Mouse (Mus musculus): ENCODE data around the gene Rabgap1l. TPM values are rescaled to one million over a fixed set of nuclear protein-coding genes. Genes with fewer than 3 reads are reported as not detected.

Gene Rabgap1l
- total RNA-seq, 1 experiment from 2014 or later: 136 TPM

DNA sequence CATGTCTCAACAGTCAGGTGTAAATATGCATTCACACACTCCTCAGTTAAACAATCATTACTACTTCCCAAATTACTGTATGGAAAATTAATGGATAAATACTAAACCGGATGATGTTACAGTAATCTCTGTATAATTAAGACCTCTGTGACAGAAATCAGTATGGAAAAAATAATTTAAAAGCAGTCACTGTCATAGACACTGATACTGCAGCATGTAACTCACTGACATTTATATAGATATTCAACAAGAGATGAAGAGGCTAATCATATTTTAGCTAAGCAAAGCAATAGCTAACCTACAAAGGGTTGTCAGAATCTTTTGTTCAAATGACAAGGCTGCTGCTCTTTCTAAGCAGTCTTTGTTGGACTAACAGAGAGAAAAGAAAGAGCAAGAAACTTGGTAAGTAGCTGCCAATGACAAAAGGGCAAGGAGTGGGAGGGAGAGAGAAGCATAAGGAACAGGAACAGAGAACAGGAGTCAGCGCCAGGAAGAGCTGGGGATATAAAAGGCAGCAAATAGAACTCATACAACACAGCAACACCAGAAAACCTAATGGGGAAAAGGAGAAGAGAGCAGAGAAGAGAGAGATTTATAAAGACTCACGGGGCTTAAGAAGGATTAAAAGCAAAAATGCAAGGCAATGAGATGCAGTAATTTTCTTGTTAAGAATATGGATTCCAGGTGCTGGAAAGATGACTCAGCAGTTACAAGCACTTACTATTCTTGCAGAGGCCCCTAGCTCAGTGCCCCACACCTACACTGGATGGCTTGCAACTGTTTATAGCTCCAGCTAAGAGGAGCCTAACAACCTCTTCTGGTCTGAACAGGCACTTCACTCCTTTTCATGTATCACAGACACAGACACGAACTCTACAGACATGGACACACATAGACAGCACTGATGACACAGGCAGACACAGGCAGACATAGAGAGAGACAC is 244.8 kb downstream of the Rabgap1l start:
- no peak for ATAC-seq (replicated peaks; ENCODE audit: insufficient number of reproducible peaks, low FRiP score, low TSS enrichment, poor library complexity, severe bottlenecking)

DNA sequence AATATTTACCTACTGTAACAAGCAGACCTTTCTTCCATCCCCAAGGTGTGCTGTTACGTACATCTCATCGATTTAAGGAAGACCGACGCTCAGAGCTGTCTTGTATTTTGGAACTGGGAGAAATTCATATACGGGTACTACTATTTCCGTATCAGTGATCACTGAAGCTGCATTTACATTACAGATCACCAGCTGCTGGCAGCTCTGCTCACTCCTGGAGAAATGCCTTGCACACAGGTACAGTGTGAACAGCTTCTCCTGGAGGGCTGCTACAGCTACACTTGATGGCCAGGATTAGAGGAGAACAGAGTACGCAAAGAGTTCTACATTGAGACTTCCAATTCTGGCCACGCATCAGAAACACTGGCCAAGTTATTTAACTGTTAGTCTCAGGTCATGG is 257.4 kb downstream of the Rabgap1l start:
- no peak for ATAC-seq (replicated peaks; ENCODE audit: insufficient number of reproducible peaks, low FRiP score, low TSS enrichment, poor library complexity, severe bottlenecking)

DNA sequence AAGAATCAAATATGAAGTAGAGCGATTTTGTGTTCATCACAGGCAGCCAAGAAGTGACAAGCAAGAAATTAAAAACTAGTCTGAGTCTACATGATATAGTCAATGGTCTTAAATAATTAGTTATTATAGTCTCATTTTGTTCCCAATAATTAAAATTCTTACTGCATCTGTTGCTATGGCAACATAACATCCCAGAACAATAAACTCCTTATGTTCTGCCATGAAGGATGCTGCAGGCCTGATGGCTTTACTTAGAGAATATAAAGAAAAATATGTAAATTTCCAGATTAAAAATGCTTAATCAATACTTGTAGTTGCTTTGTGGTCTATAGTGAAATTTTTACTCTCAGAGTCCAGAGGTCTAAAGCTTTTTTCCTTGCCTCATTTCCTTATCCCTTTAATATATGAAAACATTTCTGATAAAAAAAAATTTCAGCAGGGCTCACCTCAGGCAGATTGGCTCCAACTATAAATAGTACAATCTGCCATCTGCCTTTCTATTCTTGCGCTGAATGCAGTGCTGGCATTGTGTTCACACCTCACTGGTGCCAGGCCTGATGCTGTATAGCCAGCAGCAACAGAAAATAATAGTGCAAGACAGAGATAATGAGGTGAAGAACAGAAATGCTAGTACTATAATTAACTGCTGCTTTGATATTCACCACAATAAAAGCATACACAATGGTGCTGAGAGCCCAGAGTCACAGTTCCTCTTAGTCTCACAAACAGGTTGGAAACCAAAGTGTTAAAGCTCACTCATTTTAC is 258.3 kb downstream of the Rabgap1l start:
- no peak for ATAC-seq (replicated peaks; ENCODE audit: insufficient number of reproducible peaks, low FRiP score, low TSS enrichment, poor library complexity, severe bottlenecking)

DNA sequence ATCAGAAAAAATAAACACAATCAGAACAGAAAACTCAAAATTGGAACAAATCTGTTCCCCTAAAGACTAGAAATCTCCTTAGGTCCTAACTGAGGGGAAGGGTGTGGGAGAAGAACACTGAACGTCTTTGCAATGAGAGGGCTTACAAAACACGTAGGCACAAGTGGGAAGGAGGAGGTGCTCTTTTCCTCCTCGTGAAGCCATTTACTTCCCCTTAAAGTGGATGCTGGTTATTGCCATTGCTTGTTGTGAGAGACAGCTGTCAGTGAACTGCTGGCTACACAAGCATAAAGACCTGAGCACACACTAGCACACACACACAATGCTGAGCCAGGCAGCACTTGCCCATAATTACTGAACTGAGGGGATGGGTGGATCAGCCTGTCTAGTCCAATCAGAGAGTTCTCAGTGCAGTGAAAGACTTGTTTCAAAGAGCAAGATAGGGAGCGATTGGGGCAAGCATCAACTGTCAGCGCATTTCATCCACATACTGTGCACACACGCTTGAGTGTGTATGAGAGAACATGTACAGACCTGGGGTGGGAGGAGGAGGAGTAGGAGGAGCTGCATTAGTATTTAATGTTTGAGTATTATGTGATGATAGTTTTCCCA is 259.7 kb downstream of the Rabgap1l start:
- ATAC-seq (replicated peaks; ENCODE audit: insufficient number of reproducible peaks, low FRiP score, low TSS enrichment, poor library complexity, severe bottlenecking): no peak

DNA sequence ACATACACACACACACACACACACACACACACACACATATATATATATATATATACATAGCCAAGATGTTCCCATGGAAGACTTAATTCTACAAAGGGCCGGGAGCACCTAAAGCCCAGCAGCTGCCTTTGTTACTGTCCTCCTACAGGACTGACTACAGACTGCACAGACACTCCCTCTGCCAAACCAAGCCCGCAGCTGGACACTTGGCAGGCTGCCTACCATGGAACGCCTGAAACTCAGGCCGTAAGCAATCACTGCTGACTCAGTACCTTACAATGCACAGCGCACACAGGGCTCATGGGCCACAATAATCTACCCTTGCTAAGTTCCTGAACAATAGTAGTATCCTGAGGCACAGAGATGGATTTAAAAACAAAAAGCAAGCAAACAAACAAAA is 261.6 kb downstream of the Rabgap1l start:
- no peak for ATAC-seq (replicated peaks; ENCODE audit: insufficient number of reproducible peaks, low FRiP score, low TSS enrichment, poor library complexity, severe bottlenecking)

DNA sequence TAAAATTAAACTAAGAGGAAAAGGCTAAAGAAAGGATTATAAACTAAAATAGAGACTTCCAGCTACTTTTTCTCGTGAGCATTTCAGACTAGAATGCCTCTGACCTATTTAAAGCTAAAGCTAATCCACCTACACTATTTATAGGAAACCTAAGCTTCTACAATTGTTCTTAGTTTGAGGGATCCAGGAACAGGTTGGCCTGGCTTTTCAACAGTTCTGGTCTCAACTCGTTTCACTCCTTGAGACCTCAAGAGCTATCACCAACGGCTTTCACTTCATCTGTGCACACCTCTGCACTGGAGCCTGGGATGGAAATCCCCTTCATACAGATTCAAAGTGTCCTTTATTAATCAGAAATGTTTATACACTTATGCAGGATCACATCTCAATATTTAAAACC is 271.1 kb downstream of the Rabgap1l start:
- no peak for ATAC-seq (replicated peaks; ENCODE audit: insufficient number of reproducible peaks, low FRiP score, low TSS enrichment, poor library complexity, severe bottlenecking)

DNA sequence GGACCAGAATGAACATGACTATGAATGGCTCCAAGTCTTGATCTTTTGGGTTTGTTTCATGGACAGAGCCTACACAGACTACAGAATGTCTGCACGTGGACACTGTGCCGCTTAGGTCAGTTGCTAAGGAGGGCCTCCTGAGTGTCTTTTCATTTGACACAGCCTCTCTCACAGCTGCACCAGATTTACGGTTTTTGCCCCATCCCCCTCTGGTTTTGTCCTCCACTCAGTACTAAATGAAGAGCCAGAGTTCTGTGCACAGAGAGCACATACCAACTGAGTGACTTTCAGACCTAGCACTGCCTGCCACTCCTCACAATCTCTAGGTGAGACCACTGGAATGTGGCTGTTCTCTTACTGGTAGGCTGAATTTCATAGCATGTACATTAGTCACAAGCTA is 272.3 kb downstream of the Rabgap1l start:
- no peak for ATAC-seq (replicated peaks; ENCODE audit: insufficient number of reproducible peaks, low FRiP score, low TSS enrichment, poor library complexity, severe bottlenecking)

DNA sequence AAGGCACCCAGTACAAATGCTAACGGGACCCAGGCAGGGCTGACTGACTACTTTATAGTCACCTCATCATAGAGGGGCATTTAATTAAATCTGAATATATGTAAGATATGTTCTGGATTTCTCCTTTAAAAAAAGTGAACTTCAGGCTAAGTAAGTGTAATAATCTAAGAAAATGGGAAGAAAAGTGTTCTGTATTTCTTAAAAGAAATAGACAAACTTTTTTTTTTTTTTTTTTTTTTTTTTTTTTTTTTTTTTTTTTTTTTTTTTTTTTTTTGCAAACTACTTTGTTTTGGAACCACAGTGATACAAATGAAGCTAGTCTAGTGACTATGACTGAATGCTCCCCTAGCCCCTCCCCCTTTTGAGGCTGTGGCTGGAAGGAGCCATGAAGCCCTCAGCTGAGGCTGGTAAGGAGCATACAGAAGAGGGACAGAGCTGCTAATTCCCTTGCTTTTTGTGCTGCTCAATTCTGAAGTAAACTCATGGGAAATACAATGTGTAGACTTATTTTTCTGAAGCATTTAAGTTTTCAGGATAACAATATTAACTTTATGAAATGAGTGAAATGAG is 273.0 kb downstream of the Rabgap1l start:
- ATAC-seq (replicated peaks; ENCODE audit: insufficient number of reproducible peaks, low FRiP score, low TSS enrichment, poor library complexity, severe bottlenecking): no peak

DNA sequence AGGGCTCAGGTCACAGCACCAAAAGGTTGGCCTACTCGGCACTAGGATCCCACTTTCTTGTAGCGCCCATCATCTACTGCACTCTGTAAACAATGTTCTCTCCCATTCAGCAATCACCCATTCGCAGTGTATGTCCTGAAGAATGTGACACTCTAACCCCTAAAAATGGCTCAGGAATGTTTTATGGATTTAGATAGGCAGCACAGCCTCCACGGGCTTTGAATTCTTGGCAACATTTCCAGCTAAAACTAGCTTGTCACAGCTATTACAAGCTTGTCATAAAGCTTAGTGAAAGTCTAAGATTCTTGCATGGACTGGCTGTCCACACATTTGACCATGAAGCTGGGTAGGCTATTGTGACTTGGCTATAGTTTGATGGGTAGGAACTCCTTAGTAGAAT is 274.5 kb downstream of the Rabgap1l start:
- ATAC-seq (replicated peaks; ENCODE audit: insufficient number of reproducible peaks, low FRiP score, low TSS enrichment, poor library complexity, severe bottlenecking): no peak

DNA sequence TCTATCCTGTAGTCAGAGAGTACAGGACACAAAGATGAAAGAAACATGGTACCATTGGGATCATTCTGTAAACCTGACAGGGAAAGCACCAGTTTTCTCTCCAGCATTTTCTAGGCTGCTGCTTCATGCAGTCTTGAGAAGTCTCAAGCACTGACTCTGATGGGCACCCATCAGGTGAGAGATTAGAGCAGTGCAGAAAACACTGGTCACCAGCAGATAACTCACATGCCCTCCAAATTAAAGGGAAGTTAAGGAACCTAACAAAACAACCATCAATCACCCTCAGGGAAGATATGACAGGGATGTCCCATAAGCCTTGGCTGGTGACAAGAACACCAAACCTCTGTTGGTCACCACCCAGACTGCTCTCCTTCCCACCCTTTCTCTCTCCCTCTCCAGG is 285.2 kb downstream of the Rabgap1l start:
- ATAC-seq (replicated peaks; ENCODE audit: insufficient number of reproducible peaks, low FRiP score, low TSS enrichment, poor library complexity, severe bottlenecking): no peak

DNA sequence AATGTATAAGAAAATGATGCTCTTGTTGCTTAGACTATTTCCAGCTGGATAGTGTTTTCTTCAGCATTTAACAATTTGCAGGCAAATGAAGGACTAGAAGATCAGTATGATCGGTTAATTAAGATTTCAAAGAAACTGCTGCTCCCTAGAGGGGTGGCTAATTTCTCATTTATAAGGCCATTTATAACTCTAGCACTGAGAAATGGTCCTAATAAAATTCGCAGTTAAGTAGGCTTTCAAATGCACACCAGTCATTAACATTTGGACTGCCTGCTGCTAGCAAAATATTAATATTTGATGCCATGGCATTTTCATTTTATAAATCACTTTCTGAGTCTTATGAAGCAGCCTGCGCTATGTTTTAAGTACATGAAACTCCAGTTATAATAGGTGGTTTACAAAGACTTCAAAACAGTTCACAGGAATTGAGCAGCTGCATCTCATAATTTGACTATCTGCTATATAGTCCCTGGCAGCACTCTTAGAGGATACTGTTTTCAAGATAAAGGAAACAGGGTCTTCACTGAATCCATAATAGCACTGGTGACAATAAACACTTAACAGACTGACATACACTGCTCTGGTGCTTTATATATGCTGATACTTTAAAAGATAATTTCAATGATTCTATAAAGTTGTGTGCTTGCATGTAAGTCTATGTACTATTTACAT is 296.0 kb downstream of the Rabgap1l start:
- no peak for ATAC-seq (replicated peaks; ENCODE audit: insufficient number of reproducible peaks, low FRiP score, low TSS enrichment, poor library complexity, severe bottlenecking)

DNA sequence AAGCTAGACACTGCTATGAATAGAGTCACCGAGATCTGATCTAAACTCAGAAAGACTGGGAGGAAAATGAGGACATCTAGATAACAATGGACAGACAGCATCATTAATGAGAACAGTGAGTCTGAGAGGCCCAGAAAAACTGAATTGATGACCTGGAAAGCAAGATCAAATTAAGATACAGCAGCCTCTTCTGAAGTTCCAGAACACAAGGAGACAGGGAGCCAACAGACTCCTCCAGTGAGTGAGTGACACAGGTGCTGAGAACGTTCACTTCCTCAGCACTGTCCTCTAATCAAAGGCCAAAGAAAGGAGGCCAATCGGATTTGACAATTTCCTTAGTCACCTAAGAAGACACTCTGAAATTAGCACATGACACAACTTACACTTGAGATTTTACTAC is 307.3 kb downstream of the Rabgap1l start:
- ATAC-seq (replicated peaks; ENCODE audit: insufficient number of reproducible peaks, low FRiP score, low TSS enrichment, poor library complexity, severe bottlenecking): no peak

DNA sequence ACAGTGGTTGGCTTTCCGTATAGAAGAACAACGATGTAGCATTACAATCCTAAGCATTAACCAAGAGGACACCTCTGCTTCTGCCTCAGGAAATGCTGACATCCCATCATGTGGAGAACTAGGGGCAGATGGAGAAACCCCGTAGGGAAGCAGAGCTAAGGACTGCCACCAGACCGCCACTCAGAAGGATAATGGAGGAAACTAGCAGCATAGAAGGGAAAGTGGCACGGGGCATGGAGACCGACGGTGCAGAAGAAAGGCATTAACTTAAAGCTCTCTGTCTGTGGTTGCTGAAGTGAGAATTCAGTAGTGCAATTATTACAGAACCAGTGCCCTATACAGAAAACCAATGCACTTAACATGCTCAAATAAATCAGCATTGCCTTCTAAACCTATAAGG is 308.0 kb downstream of the Rabgap1l start:
- ATAC-seq (replicated peaks; ENCODE audit: insufficient number of reproducible peaks, low FRiP score, low TSS enrichment, poor library complexity, severe bottlenecking): no peak

DNA sequence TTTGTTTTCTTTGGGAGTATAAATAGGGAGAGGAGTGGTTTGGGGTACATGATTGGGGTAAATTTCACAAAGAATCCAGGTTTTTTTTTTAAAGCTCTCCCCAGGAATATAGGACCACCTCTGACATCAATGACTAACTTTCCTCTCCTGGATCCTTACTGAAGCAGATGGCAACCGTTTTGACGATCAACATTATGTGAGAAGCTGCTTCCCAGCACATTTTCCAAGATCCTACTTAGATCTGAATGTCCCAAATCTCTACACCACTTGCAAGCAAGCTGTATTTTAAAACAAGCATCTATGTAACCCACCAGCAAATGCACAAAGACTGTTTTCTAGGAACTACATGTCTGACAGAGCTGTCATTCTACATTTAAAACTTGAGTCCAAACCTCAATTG is 311.4 kb downstream of the Rabgap1l start:
- ATAC-seq (replicated peaks; ENCODE audit: insufficient number of reproducible peaks, low FRiP score, low TSS enrichment, poor library complexity, severe bottlenecking): no peak

DNA sequence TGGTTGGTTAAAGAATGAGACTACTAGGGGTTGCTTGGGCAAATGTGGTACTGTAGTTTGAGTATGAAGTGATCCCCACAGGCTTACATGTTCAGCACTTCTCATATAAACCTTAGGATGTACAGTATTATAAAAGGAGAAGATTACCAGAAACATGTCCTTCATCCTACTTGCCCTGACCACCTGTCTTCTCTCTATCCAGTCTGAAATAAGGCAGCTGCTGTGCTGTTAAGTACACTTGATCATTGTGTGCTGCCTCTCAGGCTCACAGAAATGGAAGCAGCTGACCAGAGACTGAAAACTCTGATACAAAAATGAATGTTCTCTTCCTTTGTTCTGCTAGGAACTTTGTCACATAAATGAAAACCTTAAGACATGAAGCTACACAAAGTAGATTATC is 325.6 kb downstream of the Rabgap1l start:
- ATAC-seq (replicated peaks; ENCODE audit: insufficient number of reproducible peaks, low FRiP score, low TSS enrichment, poor library complexity, severe bottlenecking): no peak

DNA sequence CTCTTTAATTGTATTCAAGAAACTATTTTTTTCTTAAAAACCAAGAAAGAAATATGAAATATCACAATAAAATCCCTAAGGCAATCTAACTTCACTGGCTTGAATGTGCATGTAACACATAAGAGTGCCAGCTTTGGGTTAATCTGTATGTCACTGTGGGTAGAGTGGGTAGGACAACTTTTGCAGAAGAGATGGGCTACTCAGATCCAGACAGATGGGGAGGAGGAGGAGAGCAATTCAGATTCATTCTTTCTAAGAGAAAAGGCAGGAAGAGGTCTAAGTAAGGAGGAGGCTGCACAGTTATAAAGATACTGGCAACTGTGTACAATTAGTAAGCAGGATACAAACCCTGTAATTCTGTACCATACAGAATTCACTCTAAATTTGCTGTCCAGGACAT is 327.8 kb downstream of the Rabgap1l start:
- no peak for ATAC-seq (replicated peaks; ENCODE audit: insufficient number of reproducible peaks, low FRiP score, low TSS enrichment, poor library complexity, severe bottlenecking)

DNA sequence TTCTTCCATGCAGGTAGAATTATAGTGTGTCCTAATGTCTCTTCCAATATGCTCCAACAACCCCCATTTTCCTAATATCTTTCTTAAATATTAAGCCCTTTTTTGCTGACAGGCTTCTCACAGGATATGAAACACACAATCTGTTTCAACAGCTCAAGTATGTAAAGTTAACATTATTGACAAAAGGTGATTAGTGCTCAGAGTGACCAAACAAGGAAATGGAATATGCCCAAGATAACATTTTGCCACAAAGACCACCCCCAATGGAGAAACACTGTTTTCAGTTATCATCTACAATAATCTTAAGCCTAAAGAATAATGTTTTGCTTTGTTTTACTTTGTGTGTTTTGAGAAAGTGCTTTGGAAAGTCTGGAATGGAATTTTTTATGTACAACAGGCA is 328.9 kb downstream of the Rabgap1l start:
- ATAC-seq (replicated peaks; ENCODE audit: insufficient number of reproducible peaks, low FRiP score, low TSS enrichment, poor library complexity, severe bottlenecking): no peak

DNA sequence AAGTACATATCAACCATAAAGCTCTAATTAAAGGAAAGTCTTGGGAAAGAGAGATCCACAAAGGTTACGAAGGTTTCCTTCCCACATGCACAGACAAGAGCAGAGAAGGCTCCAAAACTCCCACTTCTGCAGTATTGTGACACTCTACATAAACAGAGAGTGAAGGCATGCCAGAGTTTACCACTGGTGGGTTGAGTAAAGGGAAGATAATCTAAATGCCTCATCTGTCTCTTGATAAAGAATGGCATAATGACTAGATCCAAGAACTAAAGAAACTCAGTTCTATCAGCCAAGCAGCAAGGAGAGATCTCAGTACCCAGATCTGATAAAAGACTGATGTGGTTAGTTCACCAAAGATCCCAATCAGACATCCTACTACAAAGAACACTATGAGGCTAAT is 332.7 kb downstream of the Rabgap1l start:
- ATAC-seq (replicated peaks; ENCODE audit: insufficient number of reproducible peaks, low FRiP score, low TSS enrichment, poor library complexity, severe bottlenecking): no peak

DNA sequence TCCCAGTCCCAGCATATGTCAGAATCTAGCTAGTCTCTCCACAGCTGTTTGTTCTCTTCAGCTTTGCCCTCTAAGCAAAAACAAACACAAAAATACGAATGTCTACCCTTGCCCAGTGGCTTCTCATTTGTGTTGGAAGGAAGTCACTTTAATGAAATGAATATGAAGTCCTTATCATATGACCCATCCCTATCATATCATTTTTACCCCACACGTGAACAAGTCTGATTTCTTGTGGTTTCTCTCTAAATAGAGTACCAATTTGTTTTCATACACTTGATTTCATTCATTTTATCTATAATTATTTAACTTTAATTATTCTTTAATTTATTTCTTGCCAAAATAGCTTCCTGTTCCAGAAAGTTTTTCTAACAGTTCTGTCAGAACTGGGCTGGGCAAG is 341.3 kb downstream of the Rabgap1l start:
- ATAC-seq (replicated peaks; ENCODE audit: insufficient number of reproducible peaks, low FRiP score, low TSS enrichment, poor library complexity, severe bottlenecking): no peak

All from monocyte, adult 5-6 weeks (primary cell).